Mouse (Mus musculus) ES-E14 (cell line): ENCODE measurements around the gene C1qtnf4.

Experiments
- CHD2 ChIP-seq: IDR thresholded peaks from 2 replicates; pipeline ENCODE4 v1.6.1; 2014; ENCODE audit warnings: mild to moderate bottlenecking, low read depth, low read length, inconsistent platforms
- MAFK ChIP-seq: IDR thresholded peaks from 2 replicates; pipeline ENCODE4 v1.6.1; 2014; ENCODE audit warnings: mild to moderate bottlenecking, low read depth, low read length, inconsistent platforms; ENCODE audit not compliant: insufficient read depth
- ZC3H11A ChIP-seq: IDR thresholded peaks from 2 replicates; pipeline ENCODE4 v1.6.1; 2012; ENCODE audit warnings: low read depth, mild to moderate bottlenecking, inconsistent platforms, low read length, borderline replicate concordance

DNA sequence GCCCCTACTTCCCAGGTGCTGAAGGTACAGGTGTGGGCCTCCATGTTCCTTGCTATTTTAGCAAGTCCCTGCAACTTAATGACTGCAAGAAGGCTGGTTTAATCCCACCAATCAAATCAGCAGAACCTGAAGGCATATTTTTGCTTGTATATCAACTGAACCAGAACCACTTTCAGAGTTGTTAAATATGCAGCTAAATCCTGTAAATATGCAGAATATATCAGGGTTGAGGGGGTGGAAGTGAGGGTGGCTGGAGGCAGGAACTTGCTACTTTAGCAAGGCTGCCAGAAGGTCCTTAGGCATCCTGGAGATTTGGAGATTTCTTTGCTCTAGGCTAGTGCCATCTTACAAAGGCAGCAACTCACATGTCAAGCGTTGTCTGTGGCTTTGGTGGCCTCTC, 29.9 kb downstream of the C1qtnf4 start:
- no peak for TF ChIP-seq MAFK
- TF ChIP-seq ZC3H11A: no peak
- TF ChIP-seq CHD2: no peak
